Mouse (Mus musculus) pancreas, adult 10 weeks (tissue): ENCODE results near the gene Dnase1l1. TPM values are rescaled to one million over a fixed set of nuclear protein-coding genes. Genes with fewer than 3 reads are reported as not detected.

Experiments used
- polyA plus RNA-seq: library from polyadenylated mRNA; stranded (reverse); fragments of 350-450 nt; fragmentation: Illumina TruSeq; extraction: RNeasy Lipid Tissue Mini Kit (QIAGEN cat#74804); gene quantifications from one replicate; pipeline ENCODE4 v1.2.3, GENCODE M21; 2015; ENCODE audit warnings: low read depth, low replicate concordance; ENCODE audit not compliant: insufficient read depth

The Dnase1l1 gene
- polyA plus RNA-seq = 7.3 TPM

GRCm38 (mm10) chrX:74281732-74282394, at the start of gene Dnase1l1, which contains the start of gene Taz:
TSS of gene Dnase1l1 (minus strand) at chrX:74282337.
TSS of gene Taz (plus strand) at chrX:74281912.

GRCm38 (mm10) chrX:74328725-74329161, 46.6 kb upstream of the Dnase1l1 start, which contains the start of gene Plxna3:
TSS of gene Plxna3 (plus strand) at chrX:74329066.

GRCm38 (mm10) chrX:74312540-74313464, 30.7 kb upstream of the Dnase1l1 start, which contains the start of gene Fam50a:
TSS of gene Fam50a (plus strand) at chrX:74313033.

GRCm38 (mm10) chrX:74304867-74305700, 22.9 kb upstream of the Dnase1l1 start, which contains the start of gene Gdi1:
TSS of gene Gdi1 (plus strand) at chrX:74304998.

GRCm38 (mm10) chrX:74296538-74297448, 14.7 kb upstream of the Dnase1l1 start, which contains the start of gene Atp6ap1:
TSS of gene Atp6ap1 (plus strand) at chrX:74297097.

GRCm38 (mm10) chrX:74270062-74270901, 11.9 kb downstream of the Dnase1l1 start, which contains the start of gene Rpl10:
TSS of gene Rpl10 (plus strand) at chrX:74270812.

GRCm38 (mm10) chrX:74254153-74254887, 27.8 kb downstream of the Dnase1l1 start, which contains the start of gene Emd:
TSS of gene Emd (plus strand) at chrX:74254687.

GRCm38 (mm10) chrX:74249615-74250014, 32.5 kb downstream of the Dnase1l1 start, which contains the start of gene Flna:
TSS of gene Flna (minus strand) at chrX:74249820.

Other genes starting within 250 kb of the Dnase1l1 start
- not detected for gene Opn1mw, start 154.9 kb downstream of the Dnase1l1 start, polyA plus RNA-seq
- 3.3 TPM for gene Mecp2, start 147.0 kb downstream of the Dnase1l1 start, polyA plus RNA-seq
- gene Tex28, start 114.5 kb downstream of the Dnase1l1 start, polyA plus RNA-seq = not detected
- not detected for gene Tktl1, start 105.1 kb downstream of the Dnase1l1 start, polyA plus RNA-seq
- gene Flna, start 32.5 kb downstream of the Dnase1l1 start, polyA plus RNA-seq = 119 TPM
- gene Emd, start 27.6 kb downstream of the Dnase1l1 start, polyA plus RNA-seq = 12.8 TPM
- gene Rpl10, start 11.5 kb downstream of the Dnase1l1 start, polyA plus RNA-seq = 938 TPM
- gene Taz, start 425 bp downstream of the Dnase1l1 start, polyA plus RNA-seq = 37.4 TPM
- 46.8 TPM for gene Atp6ap1, start 14.8 kb upstream of the Dnase1l1 start, polyA plus RNA-seq
- gene Gdi1, start 22.7 kb upstream of the Dnase1l1 start, polyA plus RNA-seq = 86.4 TPM
- 17.2 TPM for gene Fam50a, start 30.7 kb upstream of the Dnase1l1 start, polyA plus RNA-seq
- 3.5 TPM for gene Plxna3, start 46.7 kb upstream of the Dnase1l1 start, polyA plus RNA-seq
- gene Lage3, start 71.3 kb upstream of the Dnase1l1 start, polyA plus RNA-seq = 17.9 TPM
- 11.5 TPM for gene Ubl4a, start 90.9 kb upstream of the Dnase1l1 start, polyA plus RNA-seq
- 4.0 TPM for gene Slc10a3, start 91.0 kb upstream of the Dnase1l1 start, polyA plus RNA-seq
- gene Fam3a, start 110.9 kb upstream of the Dnase1l1 start, polyA plus RNA-seq = 10.2 TPM
- 3.8 TPM for gene Ikbkg, start 111.0 kb upstream of the Dnase1l1 start, polyA plus RNA-seq
- gene G6pdx, start 146.9 kb upstream of the Dnase1l1 start, polyA plus RNA-seq = 6.2 TPM
- not detected for gene Gm6880, start 199.1 kb upstream of the Dnase1l1 start, polyA plus RNA-seq